Mouse (Mus musculus) hindbrain, embryonic 14.5 days (tissue): ENCODE results near the gene Atxn1. TPM values are rescaled to one million over a fixed set of nuclear protein-coding genes. Genes with fewer than 3 reads are reported as not detected.

Source experiments
- ATAC-seq: fragments of 200-750 bp; cut with Nextera tagmentation; 2 replicates; pipeline ENCODE4 v1.8.0; 2017; ENCODE audit warnings: moderate number of reproducible peaks, mild to moderate bottlenecking, moderate TSS enrichment, moderate library complexity; ENCODE audit not compliant: low FRiP score
- DNase-seq: peaks from one replicate; pipeline ENCODE4 v3.0.0-alpha.2; 2015; ENCODE audit warnings: low spot score
- H3K27ac ChIP-seq: fragments of 300-500 bp; sonication (generic); 2 replicates; pipeline ENCODE4 v1.5.1; 2014; ENCODE audit warnings: mild to moderate bottlenecking, moderate library complexity
- H3K27me3 ChIP-seq: fragments of 300-500 bp; sonication (generic); 2 replicates; pipeline ENCODE4 v1.6.1; 2014; ENCODE audit warnings: mild to moderate bottlenecking, low read length, mixed read lengths; ENCODE audit not compliant: control insufficient read depth, insufficient read depth
- H3K36me3 ChIP-seq: fragments of 300-500 bp; sonication (generic); replicated peaks from 2 replicates; pipeline ENCODE4 v1.6.1; 2014; ENCODE audit not compliant: control insufficient read depth, insufficient read depth
- H3K4me1 ChIP-seq: fragments of 300-500 bp; sonication (generic); replicated peaks from 2 replicates; pipeline ENCODE4 v1.6.1; 2014; ENCODE audit warnings: antibody characterized with exemption, low read length, mixed read lengths; ENCODE audit not compliant: control insufficient read depth, insufficient read depth
- H3K4me2 ChIP-seq: fragments of 300-500 bp; sonication (generic); replicated peaks from 2 replicates; pipeline ENCODE4 v1.6.1; 2014; ENCODE audit warnings: mild to moderate bottlenecking, moderate library complexity
- H3K4me3 ChIP-seq: fragments of 300-500 bp; sonication (generic); replicated peaks from 2 replicates; pipeline ENCODE4 v1.5.1; 2014; ENCODE audit warnings: mild to moderate bottlenecking, low read length
- H3K9ac ChIP-seq: fragments of 300-500 bp; sonication (generic); 2 replicates; pipeline ENCODE4 v1.6.1; 2014
- H3K9me3 ChIP-seq: fragments of 300-500 bp; sonication (generic); 2 replicates; pipeline ENCODE4 v1.6.1; 2016; ENCODE audit warnings: low read length; ENCODE audit not compliant: control insufficient read depth
- WGBS: fragments of 180-500 bp; shearing (Covaris S2); extraction: QIAGEN DNeasy Blood & Tissue Kit; methylation state at CpG from one replicate; pipeline ENCODE4 v1.1.7; 2014; 5-methylcytosine and 5-hydroxymethylcytosine counted together
- polyA plus RNA-seq: library from polyadenylated mRNA; unstranded; fragments of >200 nt; fragmentation: Nextera tagmentation; extraction: Ambion mirVana; gene quantifications from 2 replicates; pipeline ENCODE4 v1.2.1, GENCODE M21; 2014

Atxn1 gene
- polyA plus RNA-seq, 1 experiment from 2014 or later: 8.1 TPM

DNA sequence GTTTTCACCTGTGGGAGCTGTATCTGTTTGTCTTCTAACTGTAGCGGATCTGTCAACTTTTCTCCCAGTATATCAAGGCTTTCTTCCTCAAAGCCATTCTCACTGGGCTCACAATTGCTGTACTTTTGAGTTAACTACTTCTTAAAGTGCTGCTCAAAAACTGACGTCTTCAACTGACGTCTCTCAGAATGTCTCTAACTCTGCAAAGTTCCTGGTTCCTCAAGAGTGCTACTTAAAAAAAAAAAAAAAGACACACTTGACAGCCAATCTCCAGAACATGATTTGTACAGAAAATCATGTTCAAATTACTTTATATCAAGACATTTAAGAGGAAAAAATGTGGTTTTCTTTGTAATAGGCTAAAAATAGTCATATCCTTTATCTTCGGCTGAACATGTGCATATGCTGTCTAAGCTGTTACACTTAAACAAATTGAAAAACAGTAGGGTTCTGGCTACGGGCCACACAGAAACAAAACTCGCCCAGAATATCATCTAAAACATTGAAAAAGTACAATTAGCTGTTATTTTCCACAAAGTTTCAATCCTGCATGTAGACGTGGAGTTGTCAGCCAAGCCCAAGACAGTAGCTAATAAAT, 249.1 kb downstream of the Atxn1 start:
- Histone ChIP-seq H3K9ac (no peak overlapping the region), H3K4me3 (no peak overlapping the region), H3K27me3 (no peaks in the 10 kb centered on the region), H3K36me3 (no peaks in the 10 kb centered on the region), H3K27ac (no peak overlapping the region), H3K4me2 (no peak overlapping the region), H3K4me1 (no peaks in the 10 kb centered on the region), H3K9me3 (no peaks in the 10 kb centered on the region)
- WGBS: 73% methylated on average over 7 of the region's 7 CpGs
- DNase-seq: no peak
- no peak for ATAC-seq

DNA sequence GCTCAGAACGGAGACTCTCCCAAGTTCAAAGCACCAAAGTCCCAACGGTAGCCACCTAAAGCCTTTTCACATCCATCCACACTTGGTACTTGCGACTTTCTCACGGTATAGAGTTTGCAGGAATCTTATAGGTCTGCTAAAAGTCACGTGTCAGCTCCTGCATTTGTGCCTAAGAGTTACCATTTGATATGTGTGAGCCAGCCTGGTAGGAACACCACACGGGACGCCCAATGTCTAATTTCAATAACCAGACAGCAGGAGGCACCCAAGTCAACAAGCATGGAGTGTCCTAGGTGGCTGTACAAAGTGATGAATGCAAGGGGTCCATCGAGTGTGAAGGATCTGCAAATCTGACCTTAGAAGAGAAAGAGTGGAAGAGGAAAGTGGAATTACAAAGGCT, 254.8 kb downstream of the Atxn1 start:
- peak overlapping the region; percentile 61; the same call in 1 of the 2 replicates for H3K27ac ChIP-seq

DNA sequence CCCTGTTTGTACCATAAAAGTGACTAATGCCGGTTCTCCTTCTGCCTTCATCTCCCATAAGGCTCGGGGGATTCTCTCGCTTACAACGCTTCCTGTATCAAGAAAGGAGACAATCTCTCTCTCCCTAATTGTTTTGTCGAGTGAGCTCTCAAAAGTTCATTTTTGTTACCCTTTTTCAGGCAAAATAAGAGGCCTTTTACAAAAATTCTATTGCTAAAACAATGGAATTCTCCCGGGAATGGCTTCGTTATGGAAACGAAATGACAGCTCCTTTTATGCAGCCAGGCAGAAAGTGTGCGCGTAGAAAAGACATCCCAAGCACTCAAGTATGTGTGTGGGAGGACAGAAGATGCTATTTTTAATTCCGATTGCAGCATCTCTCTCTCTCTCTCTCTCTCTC, 255.4 kb downstream of the Atxn1 start:
- peak overlapping the region; percentile 33 for H3K4me2 ChIP-seq
- no peaks in the 10 kb centered on the region for H3K36me3 ChIP-seq
- no peaks in the 10 kb centered on the region for H3K9me3 ChIP-seq
- WGBS: 49% methylated on average over 11 of the region's 11 CpGs
- H3K4me3 ChIP-seq: no peak overlapping the region
- ATAC-seq: no peak
- no peaks in the 10 kb centered on the region for H3K27me3 ChIP-seq
- peak; percentile 61 for DNase-seq
- 0 out of 2 replicates have a peak, but pooled peaks cover 5% of the 10 kb centered on the region for H3K4me1 ChIP-seq
- peak overlapping the region; percentile 61; the same call in 1 of the 2 replicates for H3K27ac ChIP-seq
- H3K9ac ChIP-seq: no peak overlapping the region

More for the DNA sequence above, 254.8 kb downstream of the Atxn1 start:
- H3K4me3 ChIP-seq: no peak overlapping the region
- no peak overlapping the region for H3K4me2 ChIP-seq
- DNase-seq: no peak
- 90% methylated on average over 8 of the region's 8 CpGs for WGBS
- H3K4me1 ChIP-seq: 0 out of 2 replicates have a peak, but pooled peaks cover 5% of the 10 kb centered on the region
- no peak for ATAC-seq
- no peaks in the 10 kb centered on the region for H3K36me3 ChIP-seq
- no peaks in the 10 kb centered on the region for H3K9me3 ChIP-seq
- H3K9ac ChIP-seq: no peak overlapping the region
- H3K27me3 ChIP-seq: no peaks in the 10 kb centered on the region

DNA sequence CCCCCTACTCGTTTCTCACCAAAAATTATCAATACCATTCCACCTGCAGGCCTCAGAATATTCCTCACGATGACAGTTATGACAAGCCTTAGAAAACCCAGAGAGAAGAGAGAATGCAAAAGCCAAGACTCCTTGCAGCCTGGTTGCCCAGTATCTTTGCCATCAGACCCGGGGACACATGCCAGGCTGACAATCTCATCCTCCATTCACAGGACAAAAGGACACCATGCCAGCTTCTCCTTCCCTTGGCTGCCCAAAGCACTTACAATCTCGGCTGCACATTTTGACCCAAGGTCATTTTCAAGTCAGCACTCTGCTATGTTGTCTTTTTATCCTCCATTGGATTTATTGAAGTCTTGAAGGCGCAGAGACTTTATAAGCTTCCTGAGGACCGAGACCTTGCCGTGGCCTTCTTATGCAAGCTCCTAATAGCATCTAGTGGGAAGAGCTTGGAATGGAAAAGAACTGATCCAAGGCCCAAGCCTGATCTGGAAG, 263.5 kb downstream of the Atxn1 start:
- ATAC-seq: no peak
- H3K9me3 ChIP-seq: no peaks in the 10 kb centered on the region

DNA sequence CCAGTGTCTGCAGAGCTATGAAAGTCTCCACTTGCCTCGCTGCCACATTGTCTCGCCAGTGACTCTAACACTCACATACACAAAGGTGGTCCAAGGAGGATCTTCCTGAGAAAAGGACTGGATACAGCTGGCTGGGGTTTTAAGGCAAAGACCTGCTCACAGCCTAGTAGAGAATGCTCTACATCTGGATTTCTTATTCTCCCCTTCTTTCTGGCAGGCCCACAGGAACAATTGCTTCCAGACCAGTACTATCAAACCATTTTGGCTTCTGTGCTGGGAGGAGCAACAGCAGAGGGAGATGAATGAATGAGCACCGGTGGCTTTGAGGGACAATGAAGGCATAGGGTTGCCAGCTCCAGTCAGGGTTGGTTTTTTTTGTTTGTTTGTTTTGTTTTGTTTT, 265.8 kb downstream of the Atxn1 start:
- H3K27ac ChIP-seq: no peak overlapping the region

More for the DNA sequence above, 263.5 kb downstream of the Atxn1 start:
- H3K4me2 ChIP-seq: no peak overlapping the region
- no peaks in the 10 kb centered on the region for H3K4me1 ChIP-seq
- H3K4me3 ChIP-seq: no peak overlapping the region
- no peak overlapping the region for H3K9ac ChIP-seq
- H3K36me3 ChIP-seq: no peaks in the 10 kb centered on the region
- no peaks in the 10 kb centered on the region for H3K27me3 ChIP-seq
- no peak overlapping the region for H3K27ac ChIP-seq
- DNase-seq: no peak
- WGBS: 83% methylated on average over 7 of the region's 7 CpGs

DNA sequence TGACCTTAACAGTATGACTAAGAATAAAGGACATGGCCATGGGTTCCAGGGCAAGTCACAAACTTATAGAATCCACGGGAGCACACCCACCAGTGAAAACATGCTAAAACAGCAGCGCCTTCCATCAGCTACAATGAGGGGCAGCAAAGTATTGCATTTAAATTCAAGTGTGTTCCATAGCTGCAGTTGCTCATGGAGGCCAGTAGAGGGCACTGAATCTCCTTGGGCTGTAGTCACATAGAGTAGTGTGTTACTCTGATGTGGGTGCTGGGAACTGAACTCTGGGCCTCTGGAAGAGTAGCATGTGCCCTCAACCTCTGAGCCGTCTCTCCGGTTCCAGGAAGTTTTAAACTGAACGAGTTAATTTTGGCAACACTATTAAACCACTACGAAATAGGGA, 268.8 kb downstream of the Atxn1 start:
- ATAC-seq: no peak
- WGBS: 98% methylated on average over 6 of the region's 6 CpGs

More for the DNA sequence above, 265.8 kb downstream of the Atxn1 start:
- no peak overlapping the region for H3K9ac ChIP-seq
- no peak overlapping the region for H3K4me3 ChIP-seq
- H3K9me3 ChIP-seq: no peaks in the 10 kb centered on the region
- ATAC-seq: no peak
- WGBS: 85% methylated on average over 3 of the region's 3 CpGs
- H3K4me2 ChIP-seq: no peak overlapping the region
- no peaks in the 10 kb centered on the region for H3K27me3 ChIP-seq
- no peak for DNase-seq
- no peaks in the 10 kb centered on the region for H3K4me1 ChIP-seq
- no peaks in the 10 kb centered on the region for H3K36me3 ChIP-seq

DNA sequence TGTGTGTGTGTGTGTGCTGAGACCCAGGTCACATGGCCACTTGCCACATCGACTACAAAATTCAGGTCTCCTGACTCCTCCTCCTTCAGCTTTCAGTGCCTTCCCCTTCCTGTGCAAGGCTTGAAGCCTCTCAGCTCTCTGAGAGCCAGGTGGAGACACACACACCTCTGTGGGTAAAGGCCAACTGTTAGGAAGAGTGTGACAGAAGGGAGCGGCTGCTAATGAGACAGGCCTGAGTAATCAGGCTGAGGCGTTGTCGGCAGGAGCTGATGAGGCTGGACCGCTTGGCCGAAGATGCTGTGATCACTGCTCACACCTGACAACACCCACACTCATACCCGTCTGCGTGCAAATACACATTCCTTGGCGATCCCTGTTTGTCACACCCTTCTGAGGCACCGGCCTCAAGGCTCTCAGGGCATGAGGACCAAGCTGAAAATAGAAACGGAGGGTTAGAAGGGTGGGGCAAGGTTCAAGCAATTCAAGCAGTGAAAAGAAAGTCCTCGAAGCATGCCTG, 269.8 kb downstream of the Atxn1 start:
- Histone ChIP-seq H3K4me1 (peaks cover 4% of the 10 kb centered on the region; the same call in 1 of the 2 replicates), H3K9me3 (no peaks in the 10 kb centered on the region), H3K9ac (no peak overlapping the region), H3K4me3 (no peak overlapping the region), H3K36me3 (no peaks in the 10 kb centered on the region), H3K27ac (no peak overlapping the region), H3K27me3 (no peaks in the 10 kb centered on the region), H3K4me2 (no peak overlapping the region)
- 89% methylated on average over 12 of the region's 12 CpGs for WGBS
- DNase-seq (no peak), ATAC-seq (no peak)

More for the DNA sequence above, 268.8 kb downstream of the Atxn1 start:
- H3K36me3 ChIP-seq: no peaks in the 10 kb centered on the region
- no peak overlapping the region for H3K9ac ChIP-seq
- H3K27me3 ChIP-seq: no peaks in the 10 kb centered on the region
- H3K4me3 ChIP-seq: no peak overlapping the region
- no peak overlapping the region for H3K27ac ChIP-seq
- no peaks in the 10 kb centered on the region for H3K4me1 ChIP-seq
- no peak overlapping the region for H3K4me2 ChIP-seq
- no peaks in the 10 kb centered on the region for H3K9me3 ChIP-seq
- DNase-seq: no peak

DNA sequence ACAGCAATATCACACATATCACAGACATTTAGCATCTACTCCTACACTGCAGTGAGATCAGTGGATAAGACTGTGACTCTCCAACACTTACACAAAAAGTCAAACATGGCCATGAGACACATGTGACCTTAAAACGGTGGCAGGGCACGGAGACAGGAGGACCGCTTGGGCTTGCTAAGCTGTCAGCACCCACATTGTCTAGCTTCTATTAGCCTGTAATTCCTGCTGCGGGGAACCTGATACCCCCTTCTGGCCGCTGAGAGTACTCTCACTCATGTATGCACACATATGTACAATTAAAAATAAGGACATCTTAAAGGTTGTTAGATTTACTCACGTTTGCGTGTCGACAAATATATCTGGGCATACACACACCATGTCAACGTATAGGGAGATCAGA, 270.9 kb downstream of the Atxn1 start:
- Histone ChIP-seq H3K9me3 (no peaks in the 10 kb centered on the region), H3K4me3 (no peak overlapping the region)
- WGBS: 92% methylated on average over 9 of the region's 9 CpGs

DNA sequence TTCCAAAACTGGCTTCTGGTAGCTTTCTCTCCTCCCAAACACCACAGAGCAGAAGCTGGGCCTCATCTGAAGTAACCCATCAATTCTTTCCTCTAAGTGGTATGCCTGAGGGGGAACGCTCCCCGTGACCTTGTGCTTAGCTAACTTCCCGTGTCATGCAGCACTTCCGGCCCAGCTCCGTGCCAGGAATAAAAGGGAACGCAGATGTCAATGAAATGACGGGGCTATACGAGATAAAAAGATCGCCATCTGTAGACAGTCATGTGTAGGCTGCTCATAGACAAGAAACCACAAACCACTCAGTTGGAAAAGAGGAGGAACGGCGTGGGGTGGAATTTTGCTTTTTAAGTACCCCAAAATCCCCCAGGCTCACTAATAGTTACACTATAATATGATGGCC, 271.3 kb downstream of the Atxn1 start:
- no peak overlapping the region for H3K4me2 ChIP-seq
- H3K27ac ChIP-seq: no peak overlapping the region
- no peak for DNase-seq
- no peak for ATAC-seq
- no peaks in the 10 kb centered on the region for H3K9me3 ChIP-seq
- no peak overlapping the region for H3K9ac ChIP-seq
- no peaks in the 10 kb centered on the region for H3K27me3 ChIP-seq
- H3K4me1 ChIP-seq: peaks cover 4% of the 10 kb centered on the region; the same call in 1 of the 2 replicates
- no peak overlapping the region for H3K4me3 ChIP-seq
- H3K36me3 ChIP-seq: no peaks in the 10 kb centered on the region
- 69% methylated on average over 11 of the region's 11 CpGs for WGBS

More for the DNA sequence above, 270.9 kb downstream of the Atxn1 start:
- Histone ChIP-seq H3K4me2 (no peak overlapping the region), H3K9ac (no peak overlapping the region), H3K27ac (no peak overlapping the region), H3K4me1 (peaks cover 4% of the 10 kb centered on the region; the same call in 1 of the 2 replicates), H3K27me3 (no peaks in the 10 kb centered on the region), H3K36me3 (no peaks in the 10 kb centered on the region)
- ATAC-seq (no peak), DNase-seq (no peak)
